Mouse (Mus musculus) heart, postnatal 14 days (tissue): ENCODE data around the gene Rasgef1a. TPM values are rescaled to one million over a fixed set of nuclear protein-coding genes. Genes with fewer than 3 reads are reported as not detected.

Experiments used
- DNase-seq, 2 experiments: peaks; one replicate each; pipeline ENCODE4 v3.0.0; 2021 to 2022
- intact Hi-C: fragments of 180-260 bp; cut with DNase I; formaldehyde crosslinking; loops from one replicate; pipeline ENCODE4 v1.15.1; 2025
- total RNA-seq, 2 experiments: library from RNA; stranded (reverse); gene quantifications; 2 replicates each; pipeline ENCODE4 v1.2.3; 2021

The Rasgef1a gene
- total RNA-seq, 2 experiments from 2014 or later, result 0.12 to 0.19 TPM

- intact Hi-C loops, result no loop called here
- DNase-seq, result no peak
Measured at GRCm38 (mm10) chr6:118070321-118071012, 59.2 kb downstream of the Rasgef1a start.

DNA sequence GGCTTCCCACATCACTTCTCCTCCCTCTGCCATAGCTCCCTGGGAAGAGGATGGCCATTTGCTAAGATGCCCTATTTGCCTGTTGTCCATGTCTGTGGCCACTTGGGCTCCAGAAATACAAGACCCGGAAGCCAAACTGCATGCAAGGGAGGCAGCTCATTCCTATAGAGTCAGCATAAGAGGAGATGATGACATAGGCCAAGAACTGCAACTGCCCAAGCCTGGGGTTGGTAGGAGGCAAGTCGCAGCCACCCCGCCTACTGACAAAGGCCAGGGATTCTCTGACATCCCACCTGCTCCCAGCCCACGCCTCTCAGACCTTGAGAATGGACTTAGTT lies 59.7 kb downstream of the Rasgef1a start:
- no peak for DNase-seq
- intact Hi-C loops, result no loop called here

- intact Hi-C loops, result no loop called here
- DNase-seq, result no peak
Measured at GRCm38 (mm10) chr6:118071416-118071815, 60.2 kb downstream of the Rasgef1a start.

DNA sequence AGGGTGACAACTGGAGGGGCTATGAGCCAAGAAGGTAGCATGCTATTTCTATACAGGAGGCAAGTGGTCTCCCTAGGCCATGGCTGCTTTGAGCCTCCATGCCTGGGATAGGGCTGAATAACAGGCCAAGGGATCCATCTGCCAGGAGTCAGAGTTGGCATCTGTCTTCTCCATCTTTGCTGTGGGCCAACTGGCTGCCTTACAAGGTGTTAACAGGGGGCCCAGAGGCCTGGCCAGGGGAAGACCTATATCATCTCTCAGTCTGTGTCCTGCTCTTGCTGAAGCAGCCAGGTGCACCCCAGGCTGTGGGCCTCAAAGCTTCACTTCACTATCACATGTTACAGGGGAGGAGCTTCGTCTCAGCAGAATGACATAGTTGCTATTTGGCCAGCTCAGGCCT lies 60.9 kb downstream of the Rasgef1a start:
- no peak for DNase-seq
- intact Hi-C loops, result no loop called here

GRCm38 (mm10) chr6:118074151-118074550 lies 62.9 kb downstream of the Rasgef1a start:
- intact Hi-C loops, result no loop called here
- DNase-seq, result no peak

GRCm38 (mm10) chr6:118076256-118076655 lies 65.0 kb downstream of the Rasgef1a start:
- intact Hi-C loops, result no loop called here
- peak in 1 of 2 experiments; percentile 19 for DNase-seq

- intact Hi-C loops, result no loop called here
- no peak for DNase-seq
Measured at GRCm38 (mm10) chr6:118076748-118077147, 65.5 kb downstream of the Rasgef1a start.

DNA sequence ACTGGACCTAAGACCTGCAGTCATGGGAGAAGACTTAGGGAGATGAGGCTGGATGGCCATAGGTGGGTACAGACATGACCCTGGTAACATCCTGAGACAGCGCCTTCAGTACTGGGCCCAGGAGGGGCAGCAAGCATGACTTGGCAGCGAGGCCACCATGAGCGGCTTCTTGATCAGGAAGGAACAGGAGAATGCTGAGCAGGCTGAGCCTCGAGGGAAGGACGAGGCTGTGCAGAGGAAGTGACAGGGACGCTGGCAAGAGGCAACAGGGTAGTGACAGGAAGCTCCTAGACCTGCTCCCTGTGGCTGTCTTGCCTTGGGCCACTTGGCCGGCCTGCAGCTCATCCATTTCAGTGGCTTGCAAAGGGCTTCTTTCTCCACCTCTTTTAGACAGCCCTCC lies 66.2 kb downstream of the Rasgef1a start:
- no peak for DNase-seq
- intact Hi-C loops, result no loop called here

- DNase-seq, result no peak
- intact Hi-C loops, result no loop called here
Measured at GRCm38 (mm10) chr6:118078751-118079150, 67.5 kb downstream of the Rasgef1a start.

- intact Hi-C loops, result no loop called here
- no peak for DNase-seq
Measured at GRCm38 (mm10) chr6:118079292-118079691, 68.1 kb downstream of the Rasgef1a start.

GRCm38 (mm10) chr6:118079762-118080465 lies 68.7 kb downstream of the Rasgef1a start:
- intact Hi-C loops, result no loop called here
- no peak for DNase-seq

DNA sequence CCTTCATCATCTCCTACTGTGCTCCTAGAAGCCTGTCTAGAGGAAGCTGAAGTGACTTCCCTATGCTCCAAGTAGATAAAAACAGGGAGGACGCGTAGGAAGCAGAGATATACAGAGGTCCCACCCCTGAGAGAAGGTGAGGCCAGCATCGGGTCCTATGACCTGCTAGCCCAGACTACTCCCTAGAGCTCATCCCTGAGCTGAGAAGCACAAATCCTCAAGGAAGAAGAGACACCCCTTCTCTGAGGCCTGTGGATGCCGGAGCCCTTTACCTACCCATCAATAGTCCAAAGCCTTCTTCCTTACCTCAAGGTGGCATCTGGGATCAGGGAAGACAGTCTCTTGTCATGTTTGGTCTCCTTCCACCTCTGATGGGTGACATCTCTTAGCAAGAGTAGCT lies 69.5 kb downstream of the Rasgef1a start:
- DNase-seq, result no peak
- intact Hi-C loops, result no loop called here

- DNase-seq, result no peak
- intact Hi-C loops, result no loop called here
Measured at GRCm38 (mm10) chr6:118082384-118082783, 71.1 kb downstream of the Rasgef1a start.

GRCm38 (mm10) chr6:118083608-118084007 lies 72.4 kb downstream of the Rasgef1a start:
- peak in 1 of 2 experiments; percentile 0 for DNase-seq
- intact Hi-C loops, result no loop called here

GRCm38 (mm10) chr6:118084596-118084995 lies 73.4 kb downstream of the Rasgef1a start:
- intact Hi-C loops, result no loop called here
- DNase-seq, result peak in 1 of 2 experiments; percentile 0

DNA sequence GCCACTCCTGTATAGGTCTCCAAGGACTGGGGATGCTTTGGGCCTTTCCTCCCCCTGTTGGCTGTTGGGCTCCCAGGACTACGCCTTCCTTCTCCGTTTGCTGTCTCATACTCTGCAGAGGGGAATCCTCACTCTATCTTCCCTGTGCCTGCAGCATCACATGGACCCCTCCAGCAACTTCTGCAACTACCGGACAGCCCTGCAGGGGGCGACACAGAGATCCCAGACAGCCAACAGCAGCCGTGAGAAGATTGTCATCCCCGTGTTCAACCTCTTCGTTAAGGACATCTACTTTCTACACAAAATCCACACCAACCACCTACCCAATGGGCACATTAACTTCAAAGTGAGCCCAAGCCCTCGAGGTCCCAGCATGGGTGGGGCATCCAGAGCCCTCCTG lies 76.7 kb downstream of the Rasgef1a start:
- peak in 1 of 2 experiments; percentile 2 for DNase-seq
- intact Hi-C loops, result no loop called here

DNA sequence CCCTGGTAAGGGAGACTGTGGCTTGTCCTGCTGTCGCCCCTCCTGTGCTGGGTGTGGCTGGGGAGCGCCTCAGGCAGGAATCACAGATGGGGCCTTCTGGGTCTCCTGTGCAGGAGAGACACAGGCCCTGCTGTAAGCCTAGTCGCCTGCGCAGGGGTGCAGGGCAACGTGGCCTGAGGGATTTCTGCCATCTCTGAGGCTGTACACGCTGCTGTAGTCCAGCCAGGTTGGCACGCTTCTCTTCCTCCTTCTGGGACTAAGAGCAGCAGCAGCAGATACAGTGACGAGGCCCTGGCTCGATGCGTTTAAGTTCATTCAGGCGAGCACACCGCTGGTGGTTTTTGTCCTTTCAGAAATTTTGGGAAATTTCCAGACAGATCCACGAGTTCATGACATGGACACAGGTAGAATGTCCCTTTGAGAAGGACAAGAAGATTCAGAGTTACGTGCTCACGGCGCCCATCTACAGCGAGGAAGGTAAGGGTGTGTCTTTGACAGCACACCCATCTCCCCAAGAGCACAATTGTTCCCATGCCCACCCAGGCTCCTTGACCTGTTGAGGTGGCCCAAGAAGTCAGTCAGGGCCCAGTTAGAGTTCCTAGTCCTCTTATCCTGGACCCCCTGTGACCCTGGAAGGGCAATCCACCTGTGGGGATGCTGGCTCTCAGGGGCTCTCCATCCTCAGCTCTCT lies 77.7 kb downstream of the Rasgef1a start:
- intact Hi-C loops, result no loop called here
- peak in 1 of 2 experiments; percentile 1 for DNase-seq

GRCm38 (mm10) chr6:118090827-118091226 lies 79.6 kb downstream of the Rasgef1a start:
- intact Hi-C loops, result no loop called here
- peak in 1 of 2 experiments; percentile 0 for DNase-seq

DNA sequence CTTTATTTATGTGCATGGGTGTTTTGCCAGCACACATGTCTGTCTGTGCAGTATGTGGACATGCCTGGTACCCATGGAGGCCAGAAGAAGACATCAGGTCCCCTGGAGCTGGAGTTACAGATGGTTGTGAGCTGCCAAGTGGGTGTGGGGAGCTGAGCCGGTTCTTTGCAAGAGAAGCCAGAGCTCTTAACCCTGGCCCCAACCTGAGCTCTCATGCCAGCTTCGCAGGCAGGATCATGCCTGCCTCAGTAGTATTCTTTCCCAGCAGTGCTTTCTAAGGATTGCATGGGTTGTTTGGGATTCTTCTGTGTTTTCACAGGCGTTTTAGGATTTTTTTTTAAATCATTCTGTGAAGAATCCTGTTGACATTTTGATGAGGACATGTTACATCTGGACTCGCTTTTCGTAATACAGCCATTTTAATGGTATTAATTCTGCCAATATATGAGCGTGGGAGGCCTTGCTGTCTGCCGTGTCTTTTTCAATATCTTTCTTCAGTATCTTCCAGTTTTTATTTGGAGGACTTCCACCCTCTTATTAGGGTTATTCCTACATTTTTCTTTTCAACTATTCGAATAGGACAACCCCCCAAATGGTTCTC lies 86.6 kb downstream of the Rasgef1a start:
- intact Hi-C loops, result loop anchor here (5.0 kb wide), 1 partner anchor 166 kb away; no protein-coding TSS in a partner anchor
- peak in 1 of 2 experiments; percentile 1 for DNase-seq

GRCm38 (mm10) chr6:118099311-118099802 lies 88.1 kb downstream of the Rasgef1a start:
- intact Hi-C loops, result loop anchor here (5.0 kb wide), 1 partner anchor 167 kb away; no protein-coding TSS in a partner anchor
- peak; percentile 3 to 25 for DNase-seq

GRCm38 (mm10) chr6:118111810-118112209 lies 100.6 kb downstream of the Rasgef1a start:
- no peak for DNase-seq
- intact Hi-C loops, result no loop called here
